Comparison of ENCODE assay signal across 8 mouse cellular contexts in genomic region chr2:157006511-157007233, GRCm38 (mm10). TPM values are rescaled to one million over a fixed set of nuclear protein-coding genes. Genes with fewer than 3 reads are reported as not detected.
DNase-seq lines count a peak whose midpoint lies in the region; ATAC-seq and TF ChIP-seq lines count a peak whose summit lies in the region.

Gene Dsn1, minus strand, starts transcription at chr2:157007154.

- TF ChIP-seq POLR2A in ES-Bruce4 (IDR thresholded peaks at IDR 0.05; ENCODE audit: insufficient read depth, low read length), result peak; percentile 58

- H3K4me3 ChIP-seq in ES-Bruce4 (ENCODE audit: low read depth, low read length), result peak within 1 kb of the TSS; percentile 74
- peak within 1 kb of the TSS; percentile 66 for H3K4me3 ChIP-seq in forebrain, embryonic 13.5 days
- H3K4me3 ChIP-seq in liver, embryonic 16.5 days (ENCODE audit: low read depth, low read length), result peak within 1 kb of the TSS; percentile 79
- peak within 1 kb of the TSS; percentile 70 for H3K4me3 ChIP-seq in neural tube, embryonic 12.5 days
- H3K4me3 ChIP-seq in stomach, postnatal 0 days (ENCODE audit: low read depth, low read length), result peak within 1 kb of the TSS; percentile 66

- peak within 1 kb of the TSS; percentile 78 for H3K9ac ChIP-seq in ES-Bruce4 (ENCODE audit: low read depth, poor library complexity, severe bottlenecking)
- H3K9ac ChIP-seq in forebrain, embryonic 13.5 days, result peak within 1 kb of the TSS; percentile 78
- H3K9ac ChIP-seq in liver, embryonic 16.5 days (ENCODE audit: low read depth, low read length), result peak within 1 kb of the TSS; percentile 90
- peak within 1 kb of the TSS; percentile 64 for H3K9ac ChIP-seq in neural tube, embryonic 12.5 days
- peak within 1 kb of the TSS; percentile 73 for H3K9ac ChIP-seq in stomach, postnatal 0 days (ENCODE audit: low read length)

- H3K9me3 ChIP-seq in ES-Bruce4 (replicated peaks; ENCODE audit: control insufficient read depth, insufficient read depth, low read length, poor library complexity, severe bottlenecking), result no peaks in the 10 kb centered on the region
- H3K9me3 ChIP-seq in forebrain, embryonic 13.5 days (replicated peaks), result no peaks in the 10 kb centered on the region
- H3K9me3 ChIP-seq in liver, embryonic 16.5 days (replicated peaks; ENCODE audit: control insufficient read depth, low read length), result no peaks in the 10 kb centered on the region
- H3K9me3 ChIP-seq in neural tube, embryonic 12.5 days, result no peaks in the 10 kb centered on the region
- no peaks in the 10 kb centered on the region for H3K9me3 ChIP-seq in stomach, postnatal 0 days (ENCODE audit: control insufficient read depth, low read length)

- WGBS in forebrain, embryonic 13.5 days, result under 1% methylated on average over 54 of the region's 56 CpGs
- under 1% methylated on average over 56 of the region's 56 CpGs for WGBS in liver, embryonic 16.5 days (ENCODE audit: insufficient replicate concordance)
- WGBS in neural tube, embryonic 12.5 days, result under 1% methylated on average over 55 of the region's 56 CpGs
- under 1% methylated on average over 54 of the region's 56 CpGs for WGBS in stomach, postnatal 0 days

- H3K4me2 ChIP-seq in forebrain, embryonic 13.5 days, result peak within 1 kb of the TSS; percentile 88
- H3K4me2 ChIP-seq in liver, embryonic 16.5 days (ENCODE audit: low read depth, low read length), result peak within 1 kb of the TSS; percentile 84
- H3K4me2 ChIP-seq in neural tube, embryonic 12.5 days (replicated peaks), result peak within 1 kb of the TSS; percentile 98
- H3K4me2 ChIP-seq in stomach, postnatal 0 days (replicated peaks; ENCODE audit: low read depth), result peak within 1 kb of the TSS; percentile 98

- H3K36me3 ChIP-seq in ES-Bruce4 (ENCODE audit: control insufficient read depth, insufficient read depth, low read length, poor library complexity, severe bottlenecking), result peaks cover 7% of the 10 kb centered on the region
- peaks cover 24% of the 10 kb centered on the region for H3K36me3 ChIP-seq in forebrain, embryonic 13.5 days (ENCODE audit: poor library complexity, severe bottlenecking)
- peaks cover 22% of the 10 kb centered on the region for H3K36me3 ChIP-seq in liver, embryonic 16.5 days (ENCODE audit: control insufficient read depth, insufficient read depth)
- peaks cover 4% of the 10 kb centered on the region for H3K36me3 ChIP-seq in neural tube, embryonic 12.5 days
- H3K36me3 ChIP-seq in stomach, postnatal 0 days (ENCODE audit: control insufficient read depth, insufficient read depth, low read length), result no peaks in the 10 kb centered on the region; the same call in 1 of the 2 replicates

- H3K27me3 ChIP-seq in ES-Bruce4 (ENCODE audit: control insufficient read depth, insufficient read depth, low read length, poor library complexity, severe bottlenecking), result no peaks in the 10 kb centered on the region
- H3K27me3 ChIP-seq in forebrain, embryonic 13.5 days, result no peaks in the 10 kb centered on the region
- H3K27me3 ChIP-seq in liver, embryonic 16.5 days (ENCODE audit: control insufficient read depth, insufficient read depth, low read depth, low read length), result no peaks in the 10 kb centered on the region
- no peaks in the 10 kb centered on the region for H3K27me3 ChIP-seq in neural tube, embryonic 12.5 days (replicated peaks)
- no peaks in the 10 kb centered on the region for H3K27me3 ChIP-seq in stomach, postnatal 0 days (ENCODE audit: control insufficient read depth, insufficient read depth, low read length)

- intact Hi-C loops in heart, postnatal 10 days (cut with DNase I), result no loop called here

- peak; percentile 93 for DNase-seq in heart, postnatal 10 days
- peak; percentile 94 to 95 for DNase-seq in kidney, postnatal 4 days
- DNase-seq in stomach, postnatal 0 days (ENCODE audit: low spot score), result peak; percentile 89

- TF ChIP-seq EP300 in ES-Bruce4 (IDR thresholded peaks at IDR 0.05; ENCODE audit: insufficient read depth, low read depth, low read length), result peak; percentile 42; the same call in 1 of the 2 replicates
- TF ChIP-seq EP300 in stomach, postnatal 0 days (optimal IDR thresholded peaks at IDR 0.05), result no peak

- ATAC-seq in cerebellum, adult (ENCODE audit: insufficient number of reproducible peaks, low FRiP score, low TSS enrichment), result peak; percentile 62
- peak; percentile 85 for ATAC-seq in forebrain, embryonic 13.5 days
- peak; percentile 87 for ATAC-seq in liver, embryonic 16.5 days (ENCODE audit: low read depth)
- peak; percentile 87 for ATAC-seq in neural tube, embryonic 12.5 days (ENCODE audit: low FRiP score, low read depth)
- peak; percentile 80 for ATAC-seq in stomach, postnatal 0 days (ENCODE audit: low FRiP score, low TSS enrichment)

- no peak for TF ChIP-seq CTCF in ES-Bruce4 (IDR thresholded peaks at IDR 0.05; ENCODE audit: low read depth, low read length)
- TF ChIP-seq CTCF in stomach, postnatal 0 days (IDR thresholded peaks at IDR 0.05; ENCODE audit: low read depth), result no peak

- peak within 1 kb of the TSS; percentile 90 for H3K27ac ChIP-seq in ES-Bruce4 (ENCODE audit: insufficient read depth, low read length)
- H3K27ac ChIP-seq in forebrain, embryonic 13.5 days, result peak within 1 kb of the TSS; percentile 78
- H3K27ac ChIP-seq in liver, embryonic 16.5 days (ENCODE audit: low read length), result peak within 1 kb of the TSS; percentile 86
- peak within 1 kb of the TSS; percentile 42; the same call in 1 of the 2 replicates for H3K27ac ChIP-seq in neural tube, embryonic 12.5 days
- H3K27ac ChIP-seq in stomach, postnatal 0 days (replicated peaks), result peak within 1 kb of the TSS; percentile 75

- H3K4me1 ChIP-seq in ES-Bruce4 (ENCODE audit: control insufficient read depth, insufficient read depth, low read length), result no peaks in the 10 kb centered on the region
- peaks cover 21% of the 10 kb centered on the region for H3K4me1 ChIP-seq in forebrain, embryonic 13.5 days
- H3K4me1 ChIP-seq in liver, embryonic 16.5 days (ENCODE audit: control insufficient read depth, low read depth, low read length), result peaks cover 29% of the 10 kb centered on the region
- H3K4me1 ChIP-seq in neural tube, embryonic 12.5 days, result peaks cover 14% of the 10 kb centered on the region
- peaks cover 4% of the 10 kb centered on the region; the same call in 1 of the 2 replicates for H3K4me1 ChIP-seq in stomach, postnatal 0 days (replicated peaks; ENCODE audit: control insufficient read depth, insufficient read depth)

RNA-seq across cellular contexts. Expression of gene Dsn1, which starts in this region (rescaled TPM):
- 33.3 and 40.8 TPM in 2 replicates for polyA plus RNA-seq in ES-Bruce4 (2011; ENCODE audit: insufficient read depth, insufficient read length, low read depth, missing spikeins)
- polyA plus RNA-seq in forebrain, embryonic 13.5 days (2015; fragmentation: Nextera tagmentation; extraction: Ambion mirVana), result 38.8 TPM in 2 replicates
- 10 to 100 TPM in 1 of 2 experiments, 1 to 10 TPM in 1; 7.7 to 10.5 TPM for total RNA-seq in heart, postnatal 10 days (2021)
- 26.7 and 28.0 TPM in 2 replicates for polyA plus RNA-seq in liver, embryonic 16.5 days (2015; fragmentation: Nextera tagmentation; extraction: Ambion mirVana)
- 29.1 and 30.3 TPM in 2 replicates for polyA plus RNA-seq in neural tube, embryonic 12.5 days (2016; fragmentation: Nextera tagmentation; extraction: Ambion mirVana)
- 7.9 and 8.6 TPM in 2 replicates for polyA plus RNA-seq in stomach, postnatal 0 days (2015; fragmentation: Nextera tagmentation; extraction: Ambion mirVana)

Comparison
In these comparisons a context has a peak if more than half of its experiments do, and no peak if none do; other contexts are left out.
1. Peak in every context shown above with its lines: DNase-seq, ATAC-seq, H3K4me3 ChIP-seq and H3K27ac ChIP-seq.